ENCODE assay signal across 8 mouse cellular contexts in the genomic region with DNA sequence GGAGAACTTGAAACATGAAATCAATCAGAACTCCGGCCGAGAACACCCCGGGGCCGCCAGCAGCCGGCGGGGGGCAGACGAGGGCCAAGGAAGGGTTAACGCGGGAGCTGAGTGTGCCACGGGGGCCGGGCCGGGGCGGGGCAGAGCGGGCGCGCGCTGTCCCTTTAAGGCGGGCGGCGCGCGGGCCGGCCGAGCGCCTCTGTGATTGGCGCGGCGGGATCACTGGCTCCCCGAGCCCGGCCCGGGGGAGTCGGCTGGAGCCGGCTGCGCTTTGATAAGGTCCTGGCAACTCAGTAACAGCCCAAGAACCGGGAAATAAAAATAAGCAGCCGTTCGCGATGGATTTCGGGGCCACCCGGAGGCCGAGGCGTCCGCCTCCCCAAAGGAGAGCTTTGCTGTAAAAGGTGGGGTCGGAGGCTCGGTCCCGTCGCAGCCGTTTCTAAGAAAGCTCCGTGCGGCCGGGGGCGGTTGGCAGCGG. TPM values are rescaled to one million over a fixed set of nuclear protein-coding genes. Genes with fewer than 3 reads are reported as not detected.
DNase-seq lines count a peak whose midpoint lies in the region; TF ChIP-seq lines count a peak whose summit lies in the region.

Gene Axin2, plus strand, starts transcription at position 192 of the 478 bp plus-strand sequence.

- WGBS in lung, adult 2 months: under 1% methylated on average over 53 of the region's 53 CpGs

- H3K4me3 ChIP-seq in layer of hippocampus, adult 2 months: peak within 1 kb of the TSS; percentile 70
- peak within 1 kb of the TSS; percentile 87 for H3K4me3 ChIP-seq in lung, adult 2 months (replicated peaks; ENCODE audit: extremely low read depth, low read depth, low read length)

- no peak; the same call in 1 of the 2 replicates for TF ChIP-seq CTCF in layer of hippocampus, adult 2 months (conservative IDR thresholded peaks at IDR 0.05)
- no peak for TF ChIP-seq CTCF in lung, adult 2 months (IDR thresholded peaks at IDR 0.05; ENCODE audit: insufficient read depth, low read length)

- H3K27ac ChIP-seq in layer of hippocampus, adult 2 months: peak within 1 kb of the TSS; percentile 100

- intact Hi-C loops in heart, postnatal 36 days (cut with DNase I): loop anchor here (10.0 kb wide), 1 partner anchor 445 kb away; the partner anchor contains the start of gene Gna13

- peak; percentile 85 for DNase-seq in ES-CJ7 (ENCODE audit: low read depth, low spot score)
- DNase-seq in cerebellum, adult 18-20 months: peak; percentile 89 to 92
- DNase-seq in forelimb bud, embryonic 11.5 days (ENCODE audit: low read depth, low spot score): peak; percentile 95
- DNase-seq in heart, postnatal 36 days: peak; percentile 87
- peak; percentile 85 to 90 for DNase-seq in layer of hippocampus, adult 2 months (ENCODE audit: low spot score in 2 of 2)
- peak; percentile 81 for DNase-seq in lung, adult 2 months
- peak; percentile 91 for DNase-seq in ovary, adult 18-20 months (ENCODE audit: low spot score)
- peak; percentile 88 to 90 for DNase-seq in thymus, adult 18-20 months

- peaks cover 5% of the 10 kb centered on the region for H3K4me1 ChIP-seq in lung, adult 2 months (ENCODE audit: control insufficient read depth, insufficient read depth, low read length)

- TF ChIP-seq POLR2A in lung, adult 2 months (IDR thresholded peaks at IDR 0.05; ENCODE audit: borderline replicate concordance, extremely low read depth, low read depth, low read length): no peak

RNA-seq across cellular contexts. Expression of gene Axin2, which starts in this region (rescaled TPM):
- total RNA-seq in heart, postnatal 36 days (2021): 1 to 10 TPM; 4.1 to 6.2 TPM
- total RNA-seq in layer of hippocampus, adult 2 months (2021): 10 to 100 TPM; 31.1 to 32.7 TPM
- polyA plus RNA-seq in lung, adult 2 months (2012; rRNA removed): 14.4 and 17.9 TPM in 2 replicates

Comparison
In these comparisons a context has a peak if more than half of its experiments do, and no peak if none do; other contexts are left out.
1. Peak in every context shown above with its lines: DNase-seq, H3K4me3 ChIP-seq and H3K27ac ChIP-seq.
2. RNA of gene Axin2 (total RNA-seq): 31.1 to 32.7 TPM in layer of hippocampus, adult 2 months; 4.1 to 6.2 TPM in heart, postnatal 36 days; every median in the first group is over 4 times any median in the second.